Mouse (Mus musculus) MN1 (cell line): ENCODE measurements at regions not wholly inside any gene's neighbourhood (a gene's known extent, or its start where the extent isn't known, plus 50 kb on each side); places are given as distances from the start of the nearest gene placed in this dataset.
"Not testable (repeated sequence)": the region's sequence is repeated elsewhere in the genome, so short reads cannot be mapped to it uniquely, and the experiment has no call there.

Experiments
- DNase-seq: peaks from one replicate; pipeline ENCODE4 v3.0.0-alpha.2; 2016; ENCODE audit warnings: low spot score

DNA sequence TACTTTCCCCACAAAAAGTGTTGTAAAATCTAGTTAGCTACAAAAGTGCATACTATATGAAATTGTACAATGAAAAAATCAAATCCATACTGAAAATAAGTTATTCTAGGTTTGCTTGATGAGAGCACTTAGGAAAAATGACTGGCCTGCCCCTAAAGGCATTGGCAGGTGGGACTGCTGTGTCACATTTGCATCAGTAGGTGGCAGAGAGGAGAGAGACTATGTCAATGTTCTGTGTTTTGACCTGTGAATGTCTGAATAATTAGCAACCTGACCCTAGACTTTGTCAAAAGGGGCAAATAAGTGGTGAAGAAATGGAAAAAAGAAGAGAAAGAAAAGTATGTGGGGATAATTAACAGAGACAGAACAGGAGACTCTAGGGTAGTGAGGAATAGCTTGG is 997.0 kb upstream of the Tacstd2 start:
- no peak for DNase-seq

DNA sequence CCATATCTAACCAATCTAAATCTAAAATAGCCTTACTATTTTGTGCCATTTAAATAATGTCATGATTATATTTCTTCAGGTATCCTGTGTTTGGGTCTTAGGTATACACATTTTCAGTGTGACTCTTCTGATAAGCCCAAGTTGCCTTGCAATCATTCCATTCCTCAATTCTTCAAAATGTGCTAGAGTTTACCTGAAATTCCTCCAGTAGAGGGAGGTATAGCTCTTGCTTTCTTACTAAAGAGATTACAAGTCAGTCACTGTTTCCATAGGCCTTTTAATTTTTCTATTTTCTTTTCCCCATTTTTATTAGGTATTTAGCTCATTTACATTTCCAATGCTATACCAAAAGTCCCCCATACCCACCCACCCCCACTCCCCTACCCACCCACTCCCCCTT is 968.3 kb upstream of the Tacstd2 start:
- no peak for DNase-seq

DNA sequence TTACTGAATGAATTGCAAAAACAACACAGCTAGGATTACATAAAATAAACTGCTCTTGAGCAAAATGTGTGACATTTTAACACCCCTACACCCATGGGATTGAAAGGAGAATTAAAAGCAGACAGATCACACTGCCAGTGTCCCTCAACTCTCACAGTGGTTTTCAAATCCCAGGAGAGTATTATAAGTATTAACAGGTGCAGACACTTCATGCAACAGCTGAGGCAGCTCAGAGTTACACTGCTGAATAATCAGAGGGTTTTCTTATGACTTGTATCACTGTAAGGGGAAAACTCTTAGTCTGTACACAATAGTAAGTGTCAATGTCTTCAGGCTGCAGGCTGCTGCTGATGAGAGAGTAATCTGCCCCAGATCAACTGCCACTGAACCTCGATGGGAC is 945.5 kb upstream of the Tacstd2 start:
- no peak for DNase-seq

DNA sequence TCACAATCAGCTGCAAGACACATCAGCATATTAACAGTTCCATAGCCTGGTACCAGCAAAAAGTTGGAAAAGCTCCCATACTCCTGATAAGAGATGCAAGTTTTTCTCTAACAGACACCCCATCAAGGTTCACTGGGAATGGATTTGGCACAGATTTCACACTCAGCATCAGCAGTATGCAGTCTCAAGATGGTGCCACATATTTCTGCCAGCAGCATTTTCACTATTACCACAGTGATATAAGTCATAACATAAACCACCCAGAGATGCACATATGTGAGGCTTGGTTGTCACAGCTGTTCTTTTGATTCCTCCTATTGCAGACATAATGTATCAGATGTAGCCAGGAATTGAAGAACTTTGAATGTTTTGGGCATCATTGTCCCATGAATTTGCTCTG is 939.3 kb upstream of the Tacstd2 start:
- no peak for DNase-seq

DNA sequence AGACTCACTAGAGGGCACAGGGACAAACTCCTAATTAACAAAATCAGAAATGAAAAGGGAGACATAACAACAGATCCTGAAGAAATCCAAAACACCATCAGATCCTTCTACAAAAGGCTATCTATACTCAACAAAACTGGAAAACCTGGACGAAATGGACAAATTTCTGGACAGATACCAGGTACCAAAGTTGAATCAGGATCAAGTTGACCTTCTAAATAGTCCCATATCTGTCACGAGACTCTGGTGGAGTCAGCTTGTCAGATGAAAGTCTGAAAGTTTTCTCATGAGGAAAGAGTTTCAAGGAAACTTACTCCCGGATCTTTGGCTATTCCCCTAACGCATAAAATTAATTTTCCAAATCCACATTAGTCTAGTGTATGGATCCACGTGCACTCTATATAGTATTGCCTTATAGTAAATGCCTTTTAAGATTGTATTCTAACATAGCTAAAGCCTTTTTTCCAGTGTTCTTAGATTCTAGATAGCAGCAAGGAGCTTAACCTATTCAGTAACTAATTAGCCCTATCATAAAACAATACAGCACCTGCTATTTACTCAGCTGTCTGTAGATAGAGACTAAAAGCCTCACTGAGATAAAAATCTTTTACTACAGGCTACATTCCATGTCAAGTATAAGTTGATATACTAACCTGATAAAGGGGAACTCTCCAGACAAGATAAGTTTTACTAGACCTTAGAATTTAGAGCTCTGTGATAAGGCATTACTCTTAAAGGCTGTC is 917.6 kb upstream of the Tacstd2 start:
- not testable (repeated sequence) for DNase-seq

DNA sequence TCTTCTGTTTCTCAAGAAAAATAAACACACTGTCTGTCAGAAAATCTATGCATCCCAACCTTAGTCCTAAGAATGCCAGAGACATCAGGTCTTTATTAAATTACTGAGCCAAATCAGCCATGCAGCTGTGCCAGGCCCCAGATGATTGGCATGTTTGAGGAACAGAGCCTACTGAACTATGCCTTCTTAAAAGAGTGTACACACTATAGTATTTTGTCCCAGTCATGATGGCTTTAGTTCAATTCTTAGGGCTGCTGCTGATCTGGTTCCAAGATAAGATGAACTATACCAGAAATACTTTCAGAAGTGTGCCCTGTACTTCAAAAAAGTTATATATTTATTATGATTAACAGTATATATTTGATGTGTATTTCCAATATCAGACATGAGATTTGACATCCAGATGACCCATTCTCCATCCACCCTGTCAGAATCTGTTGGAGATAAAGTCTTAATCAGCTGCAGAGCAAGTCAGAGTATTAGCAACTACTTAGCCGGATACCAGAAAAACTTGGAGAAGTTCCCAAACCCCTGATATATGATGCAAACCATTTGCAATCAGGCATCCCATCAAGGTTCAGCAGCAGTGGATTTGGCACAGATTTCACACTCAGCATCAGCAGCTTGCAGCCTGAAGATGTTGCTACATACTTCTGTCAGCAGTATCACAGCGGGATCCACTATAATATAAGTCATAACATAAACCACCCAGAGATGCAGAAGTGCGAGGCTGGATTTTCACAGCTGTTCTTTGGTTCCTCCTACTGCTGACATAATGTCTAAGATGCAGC is 913.6 kb upstream of the Tacstd2 start:
- peak; percentile 32 for DNase-seq

DNA sequence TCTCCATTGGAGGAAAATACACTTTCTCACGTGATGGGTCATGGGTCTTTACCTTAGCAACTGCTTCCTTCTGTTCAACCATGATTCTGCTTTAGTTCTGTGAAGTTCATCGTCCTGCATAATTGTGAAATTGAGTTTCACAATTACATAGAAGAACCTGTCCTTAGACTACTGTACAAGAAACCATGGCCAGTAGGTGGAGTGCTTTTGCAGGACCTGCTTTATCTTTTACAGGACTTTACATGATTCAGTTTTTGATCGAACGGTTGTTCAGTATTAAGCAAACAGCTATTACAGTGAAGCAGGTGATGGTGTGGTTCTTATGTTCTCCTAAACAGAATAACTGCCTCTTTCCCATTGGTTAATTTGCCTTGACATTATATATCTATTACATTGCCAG is 910.2 kb upstream of the Tacstd2 start:
- no peak for DNase-seq

DNA sequence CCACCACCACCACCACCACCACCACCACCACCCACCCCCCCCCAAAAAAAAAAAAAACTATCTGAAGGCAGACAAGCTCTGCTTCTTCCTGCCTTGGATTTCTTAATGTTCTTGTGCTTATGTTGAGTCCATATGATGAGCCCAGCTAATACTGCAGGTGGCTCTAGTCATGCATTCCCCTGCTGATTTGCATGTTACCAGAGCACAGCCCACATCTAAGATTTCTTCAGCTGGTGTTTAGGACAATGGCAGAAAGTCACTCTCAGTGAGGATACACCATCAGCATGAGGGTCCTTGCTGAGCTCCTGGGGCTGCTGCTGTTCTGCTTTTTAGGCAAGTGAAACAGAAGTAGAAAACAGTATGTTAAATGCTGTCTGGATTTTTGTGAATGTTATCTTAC is 901.6 kb upstream of the Tacstd2 start:
- DNase-seq = no peak
